Mouse (Mus musculus): ENCODE data around the gene Litaf.

Litaf gene

GRCm38 (mm10) chr16:11065431-11065830 lies 526 bp downstream of the Litaf start:
- DNase-seq: peak; percentile 37

DNA sequence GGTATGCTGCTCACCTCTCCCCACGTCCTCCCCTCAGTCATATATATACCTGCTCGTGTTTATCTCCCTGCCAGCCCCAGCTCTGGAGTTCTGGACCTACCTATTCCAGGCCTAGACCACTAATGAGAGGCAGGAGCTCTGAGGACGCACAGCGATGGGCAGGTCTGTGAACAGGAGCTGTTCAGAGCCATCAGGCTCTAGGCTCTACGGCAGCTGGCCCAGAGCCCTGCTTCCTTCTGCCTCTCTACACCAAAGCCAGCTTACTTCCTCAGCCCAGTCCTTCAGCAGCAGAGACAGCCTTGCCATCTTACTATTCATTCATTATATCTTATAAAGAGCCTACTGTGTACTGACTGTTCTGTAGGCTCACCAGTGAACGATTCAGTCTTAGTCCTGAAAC lies 1.2 kb downstream of the Litaf start:
- peak; percentile 32 for DNase-seq

DNA sequence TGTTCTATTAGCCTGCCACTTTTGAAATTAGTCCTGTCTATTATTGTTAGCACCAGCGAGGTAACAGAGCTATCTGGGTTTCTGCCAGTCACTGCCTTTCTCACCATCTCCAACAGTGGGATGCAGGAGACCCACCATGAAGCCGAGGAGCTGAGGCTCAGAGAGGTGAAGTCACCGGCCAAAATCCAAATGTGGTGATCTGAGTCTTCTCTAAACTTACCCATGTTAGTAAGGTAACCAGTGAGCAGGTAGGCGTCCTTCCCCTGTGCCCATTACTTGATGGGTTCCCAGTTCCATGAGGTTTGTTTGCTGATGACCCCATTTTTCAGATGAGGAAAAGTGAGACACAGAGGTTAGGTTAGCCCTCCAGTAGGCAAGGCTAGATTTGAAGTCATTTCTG lies 1.6 kb downstream of the Litaf start:
- DNase-seq: peak; percentile 28

GRCm38 (mm10) chr16:11062794-11063721 lies 2.9 kb downstream of the Litaf start:
- peak; percentile 49 for DNase-seq

GRCm38 (mm10) chr16:11060645-11061044 lies 5.3 kb downstream of the Litaf start, which contains the start of gene Snn:
Gene Snn, plus strand, starts transcription at chr16:11060945.
- DNase-seq: no peak

- DNase-seq: no peak
These were observed 10.0 kb downstream of the Litaf start for GRCm38 (mm10) chr16:11055916-11056315.

DNA sequence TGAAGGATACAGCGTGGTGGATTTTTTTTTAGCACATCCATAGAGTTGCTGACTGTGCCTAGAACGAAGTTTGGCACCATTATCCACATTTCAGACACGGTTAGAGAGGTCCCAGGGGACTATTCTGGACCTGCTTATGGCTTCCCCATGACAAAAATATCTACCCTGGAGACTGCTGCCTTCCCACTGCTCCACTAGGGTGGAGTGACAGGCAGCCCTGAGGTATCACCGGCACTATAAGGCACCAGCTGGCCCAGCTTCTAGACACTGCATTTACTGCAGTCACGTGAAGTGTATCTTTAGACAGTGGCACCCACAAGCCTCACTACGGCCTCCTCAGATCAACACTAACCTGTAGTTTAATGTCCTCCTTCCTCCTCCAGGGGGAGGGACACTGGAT lies 11.1 kb downstream of the Litaf start:
- no peak for DNase-seq

DNA sequence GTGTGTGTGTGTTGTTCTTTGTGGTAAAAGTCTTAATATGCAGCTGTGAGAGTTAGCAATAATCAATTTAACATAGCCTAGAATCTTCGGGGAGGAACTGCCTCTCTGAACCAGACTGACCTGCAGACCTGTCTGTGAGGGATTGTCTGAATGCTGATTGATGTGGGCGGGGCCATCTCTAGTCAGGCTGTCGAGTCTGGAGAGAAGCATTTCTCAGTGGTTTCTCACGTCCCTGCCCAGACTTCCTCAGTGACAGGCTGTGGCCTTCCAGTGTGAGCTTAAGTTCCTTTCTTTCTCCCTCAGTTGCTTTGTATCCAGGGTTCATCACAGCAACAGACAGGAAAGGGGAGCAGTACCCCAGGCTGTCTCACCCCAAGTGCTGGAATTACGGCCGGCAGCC lies 11.5 kb downstream of the Litaf start:
- no peak for DNase-seq

DNA sequence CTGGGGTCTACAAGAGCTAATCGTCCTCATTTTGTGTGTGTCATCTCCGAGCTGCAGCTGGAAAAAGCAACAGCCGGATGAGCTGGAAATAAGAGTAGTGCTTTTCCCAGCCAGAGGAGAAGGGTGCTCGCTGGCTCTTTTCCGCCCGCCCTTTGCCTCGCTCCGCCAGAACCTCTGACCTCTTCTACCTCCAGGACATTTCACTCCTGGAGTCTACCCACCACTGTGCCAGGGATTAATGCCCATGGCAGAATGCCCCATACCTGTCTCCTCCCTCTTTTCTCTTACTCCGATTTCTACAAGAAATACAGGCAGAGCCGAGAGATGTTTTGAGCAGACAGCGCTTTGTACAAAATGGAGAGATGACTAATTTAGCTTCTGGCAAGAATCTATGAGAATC lies 14.8 kb downstream of the Litaf start:
- no peak for DNase-seq

- DNase-seq: no peak
These were observed 15.7 kb downstream of the Litaf start for GRCm38 (mm10) chr16:11050226-11050625.

DNA sequence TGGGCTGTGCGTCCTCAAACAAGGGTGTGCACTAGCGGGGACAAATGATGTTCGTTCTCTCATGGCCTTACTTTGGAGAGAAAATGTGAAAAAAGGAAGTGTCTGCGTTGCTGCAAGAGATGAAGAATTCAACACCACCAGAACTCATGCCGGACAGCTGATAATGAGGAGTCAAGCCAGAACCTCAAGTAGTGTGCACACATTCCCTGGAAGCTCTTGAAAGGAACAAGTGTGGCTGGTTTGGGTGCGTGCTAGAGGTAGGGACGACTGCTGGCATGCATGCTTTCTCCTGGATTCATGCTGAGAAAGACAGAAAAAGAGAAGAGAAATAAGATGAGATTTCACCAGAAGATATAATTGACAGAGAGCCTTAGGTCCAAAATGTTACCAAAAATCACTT lies 18.8 kb downstream of the Litaf start:
- no peak for DNase-seq

GRCm38 (mm10) chr16:11046437-11046836 lies 19.5 kb downstream of the Litaf start:
- DNase-seq: no peak

GRCm38 (mm10) chr16:11043239-11043638 lies 22.7 kb downstream of the Litaf start:
- no peak for DNase-seq

DNA sequence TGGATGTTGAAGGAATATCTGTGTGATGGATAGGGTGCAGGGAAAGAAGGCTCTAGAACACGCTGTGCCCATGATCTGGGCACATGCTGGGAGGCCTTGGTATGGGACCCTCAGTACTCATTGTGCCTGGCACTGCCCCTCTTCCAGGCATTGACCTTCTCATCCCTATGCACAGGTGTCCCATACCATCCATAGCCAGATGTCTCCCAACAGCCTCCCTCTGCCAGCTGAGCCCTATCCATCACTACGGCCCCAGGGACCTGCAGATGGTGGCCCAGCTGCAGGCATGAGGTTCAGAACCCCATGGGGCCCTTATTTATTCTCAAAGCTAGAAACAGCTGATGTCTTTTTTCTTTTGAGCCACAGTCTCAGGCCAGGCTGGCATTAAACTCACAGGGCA lies 25.4 kb downstream of the Litaf start:
- DNase-seq: no peak

DNA sequence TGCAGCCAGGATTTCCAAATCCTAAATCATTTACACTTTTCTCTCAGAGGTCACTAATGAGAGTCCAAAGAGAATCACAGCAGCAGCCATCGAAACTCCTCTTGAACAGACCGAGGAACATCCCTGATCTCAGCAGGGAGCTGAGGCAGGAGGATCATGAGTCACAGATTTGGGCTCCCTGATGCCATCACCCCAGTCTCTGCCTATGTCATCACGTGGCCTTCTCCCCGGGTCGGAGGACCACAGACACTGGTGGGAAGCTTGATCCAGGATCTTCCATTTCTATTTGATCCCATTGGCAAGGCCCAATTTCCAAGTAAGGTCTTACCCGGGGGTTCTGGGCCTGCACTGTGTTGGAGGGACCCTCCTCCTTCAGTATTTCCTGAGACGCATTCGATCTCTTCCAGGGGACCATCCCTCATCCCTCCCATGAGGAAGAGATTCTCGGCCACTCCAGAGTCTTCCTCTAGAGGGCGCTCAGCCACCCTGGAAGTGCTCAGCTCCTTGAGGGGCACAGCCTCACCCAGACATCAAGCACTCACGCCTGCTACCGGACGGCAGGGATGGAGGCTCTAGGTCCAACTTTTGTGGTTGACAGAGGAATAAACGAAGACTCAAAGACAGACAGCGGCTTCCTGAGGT lies 30.0 kb downstream of the Litaf start:
- DNase-seq: peak; percentile 65

DNA sequence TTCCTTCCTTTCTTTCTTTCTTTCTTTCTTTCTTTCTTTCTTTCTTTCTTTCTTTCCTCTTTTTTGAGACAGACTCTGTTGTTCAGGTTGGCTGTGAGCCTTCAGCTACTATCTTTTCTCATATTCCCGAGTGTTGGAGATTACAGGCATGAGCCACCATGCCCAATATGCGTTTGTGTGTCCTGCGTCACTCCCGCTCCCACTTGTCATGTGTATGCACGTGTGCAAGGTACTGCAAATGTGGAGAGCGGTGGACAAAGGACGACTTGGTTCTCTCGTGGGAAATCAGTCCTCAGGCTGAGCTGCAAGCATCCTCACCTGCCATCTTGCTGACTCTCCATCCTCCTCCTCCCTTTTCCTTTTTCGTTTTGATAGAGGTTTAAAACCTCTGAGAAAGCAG lies 30.7 kb downstream of the Litaf start:
- DNase-seq: no peak

- DNase-seq: peak; percentile 58
These were observed 31.7 kb downstream of the Litaf start for GRCm38 (mm10) chr16:11034193-11034803.

GRCm38 (mm10) chr16:11031320-11031719 lies 34.6 kb downstream of the Litaf start:
- no peak for DNase-seq

- DNase-seq: no peak
These were observed 35.1 kb downstream of the Litaf start for GRCm38 (mm10) chr16:11030844-11031243.

DNA sequence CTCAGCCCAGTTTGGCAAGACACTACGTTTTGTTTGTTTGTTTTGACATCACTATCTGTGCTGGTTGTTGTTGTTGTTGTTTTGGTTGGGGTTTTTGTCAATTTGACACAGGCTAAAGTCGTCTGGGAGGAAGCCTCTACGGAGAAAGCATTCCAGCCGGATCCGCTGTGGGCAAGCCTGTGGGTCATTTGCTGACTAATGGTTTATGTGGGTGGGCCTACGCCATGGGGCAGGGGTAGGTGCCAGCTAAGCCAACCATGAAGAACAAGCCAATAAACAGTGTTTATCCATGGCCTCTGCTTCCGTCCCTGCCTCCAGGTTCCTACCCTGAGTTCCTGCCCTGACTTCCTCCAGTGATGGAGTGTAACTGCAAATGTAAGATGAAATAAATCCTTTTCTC lies 37.8 kb downstream of the Litaf start:
- no peak for DNase-seq

DNA sequence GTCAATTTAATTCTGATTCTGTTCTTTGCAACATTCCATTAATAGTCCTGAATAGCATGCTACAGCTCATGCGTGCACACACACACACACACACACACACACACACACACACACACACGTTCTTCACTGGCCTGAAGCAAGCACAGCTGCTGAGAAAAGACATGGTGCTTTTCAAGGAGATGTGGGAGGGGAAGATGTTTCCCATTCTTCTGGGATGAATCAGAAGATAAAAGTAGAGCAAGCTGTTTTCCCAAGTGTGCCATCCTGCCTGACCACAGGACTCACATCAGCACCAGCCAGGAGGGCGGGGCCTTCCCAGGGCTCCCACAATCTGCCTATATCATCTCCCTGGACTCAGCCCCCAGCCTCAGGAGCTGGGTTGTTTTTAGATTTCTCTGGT lies 41.1 kb downstream of the Litaf start:
- no peak for DNase-seq

DNA sequence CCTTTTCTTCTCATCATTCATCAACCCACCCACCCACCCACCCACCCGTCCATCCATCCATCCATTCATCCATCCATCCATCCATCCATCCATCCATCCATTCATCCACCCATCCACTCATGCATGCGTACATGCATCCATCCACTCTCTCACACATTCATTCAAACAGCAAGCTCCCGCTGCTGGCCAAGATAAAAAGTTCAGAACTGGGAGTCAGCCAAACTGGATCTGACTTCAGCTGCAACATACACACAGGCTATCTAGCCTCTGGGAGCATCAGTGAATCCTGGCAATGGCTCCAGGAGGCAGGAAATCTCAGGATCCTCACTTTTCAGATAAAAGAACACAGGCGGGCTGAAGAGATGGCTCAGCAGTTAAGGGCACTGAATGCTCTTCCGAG lies 42.3 kb downstream of the Litaf start:
- DNase-seq: no peak

GRCm38 (mm10) chr16:11022113-11022489 lies 43.9 kb downstream of the Litaf start:
- DNase-seq: no peak

Measured in cerebellum, adult 11-12 months (tissue).